Mouse (Mus musculus) forebrain, embryonic 16.5 days (tissue): ENCODE results near the gene Rtn4ip1. TPM values are rescaled to one million over a fixed set of nuclear protein-coding genes. Genes with fewer than 3 reads are reported as not detected.
A peak's percentile ranks its signal among the peaks of the same experiment; 100 is the strongest.

Source experiments
- ATAC-seq: fragments of 200-750 bp; cut with Nextera tagmentation; 2 replicates; pipeline ENCODE4 v1.8.0; 2017; ENCODE audit warnings: mild to moderate bottlenecking, moderate library complexity
- H3K27ac ChIP-seq: fragments of 300-500 bp; sonication (generic); 2 replicates; pipeline ENCODE4 v1.5.1; 2014; ENCODE audit warnings: low read length, control low read depth
- H3K27me3 ChIP-seq: fragments of 300-500 bp; sonication (generic); replicated peaks from 2 replicates; pipeline ENCODE4 v1.6.1; 2014; ENCODE audit warnings: low read length; ENCODE audit not compliant: control insufficient read depth, insufficient read depth
- H3K36me3 ChIP-seq: fragments of 300-500 bp; sonication (generic); 2 replicates; pipeline ENCODE4 v1.6.1; 2014; ENCODE audit not compliant: control insufficient read depth, insufficient read depth
- H3K4me1 ChIP-seq: fragments of 300-500 bp; sonication (generic); replicated peaks from 2 replicates; pipeline ENCODE4 v1.6.1; 2014; ENCODE audit warnings: low read length; ENCODE audit not compliant: control insufficient read depth, insufficient read depth
- H3K4me2 ChIP-seq: fragments of 300-500 bp; sonication (generic); 2 replicates; pipeline ENCODE4 v1.6.1; 2014; ENCODE audit warnings: mild to moderate bottlenecking, low read length, control low read depth
- H3K4me3 ChIP-seq: fragments of 300-500 bp; sonication (generic); replicated peaks from 2 replicates; pipeline ENCODE4 v1.5.1; 2014; ENCODE audit warnings: mild to moderate bottlenecking, low read length, control low read depth
- H3K9ac ChIP-seq: fragments of 300-500 bp; sonication (generic); replicated peaks from 2 replicates; pipeline ENCODE4 v1.6.1; 2014; ENCODE audit warnings: low read depth, low read length, control low read depth
- H3K9me3 ChIP-seq: fragments of 300-500 bp; sonication (generic); 2 replicates; pipeline ENCODE4 v1.6.1; 2016; ENCODE audit warnings: low read length; ENCODE audit not compliant: control insufficient read depth
- WGBS: fragments of 180-500 bp; shearing (Covaris S2); extraction: QIAGEN DNeasy Blood & Tissue Kit; methylation state at CpG from one replicate; pipeline ENCODE4 v1.1.7; 2014; 5-methylcytosine and 5-hydroxymethylcytosine counted together
- polyA plus RNA-seq: library from polyadenylated mRNA; unstranded; fragments of >200 nt; fragmentation: Nextera tagmentation; extraction: Ambion mirVana; gene quantifications from 2 replicates; pipeline ENCODE4 v1.2.1, GENCODE M21; 2015

Gene Rtn4ip1
- polyA plus RNA-seq, 1 experiment from 2014 or later: 19.9 TPM

GRCm38 (mm10) chr10:43896065-43896464 is 5.5 kb upstream of the Rtn4ip1 start:
- peaks cover 8% of the 10 kb centered on the region; the same call in 1 of the 2 replicates for H3K36me3 ChIP-seq
- ATAC-seq: no peak
- 94% methylated on average over 8 of the region's 8 CpGs for WGBS

GRCm38 (mm10) chr10:43898276-43898675 is 3.3 kb upstream of the Rtn4ip1 start:
- Histone ChIP-seq H3K9ac (no peak overlapping the region), H3K27me3 (no peaks in the 10 kb centered on the region), H3K27ac (no peak overlapping the region), H3K36me3 (peaks cover 8% of the 10 kb centered on the region; the same call in 1 of the 2 replicates), H3K4me2 (no peak overlapping the region), H3K4me3 (no peak overlapping the region), H3K9me3 (no peaks in the 10 kb centered on the region), H3K4me1 (peaks cover 12% of the 10 kb centered on the region)
- 96% methylated on average over 7 of the region's 7 CpGs for WGBS
- no peak for ATAC-seq

More at GRCm38 (mm10) chr10:43896065-43896464, 5.5 kb upstream of the Rtn4ip1 start:
- Histone ChIP-seq H3K4me1 (peaks cover 3% of the 10 kb centered on the region; the same call in 1 of the 2 replicates), H3K9ac (no peak overlapping the region), H3K4me2 (no peak overlapping the region), H3K27ac (no peak overlapping the region), H3K9me3 (no peaks in the 10 kb centered on the region), H3K4me3 (no peak overlapping the region), H3K27me3 (no peaks in the 10 kb centered on the region)

- no peaks in the 10 kb centered on the region for H3K36me3 ChIP-seq
- no peaks in the 10 kb centered on the region for H3K9me3 ChIP-seq
- peak overlapping the region; percentile 69 for H3K4me2 ChIP-seq
- peak overlapping the region; percentile 71 for H3K27ac ChIP-seq
- peak overlapping the region; percentile 91 for H3K4me3 ChIP-seq
- no peaks in the 10 kb centered on the region for H3K27me3 ChIP-seq
- H3K9ac ChIP-seq: peak overlapping the region; percentile 81
- peaks cover 12% of the 10 kb centered on the region for H3K4me1 ChIP-seq
- 7% methylated on average over 30 of the region's 30 CpGs for WGBS
- ATAC-seq: peak; percentile 69
Observed at GRCm38 (mm10) chr10:43900883-43901570, 580 bp upstream of the Rtn4ip1 start.

- Histone ChIP-seq H3K27ac (no peak overlapping the region), H3K4me1 (peaks cover 12% of the 10 kb centered on the region), H3K9ac (no peak overlapping the region), H3K4me3 (no peak overlapping the region), H3K36me3 (no peaks in the 10 kb centered on the region), H3K9me3 (no peaks in the 10 kb centered on the region), H3K27me3 (no peaks in the 10 kb centered on the region), H3K4me2 (no peak overlapping the region)
- 100% methylated on average over 1 of the region's 1 CpGs for WGBS
- ATAC-seq: no peak
Observed at GRCm38 (mm10) chr10:43904569-43904968, 3.0 kb downstream of the Rtn4ip1 start.

- Histone ChIP-seq H3K27ac (no peak overlapping the region), H3K4me3 (no peak overlapping the region), H3K9me3 (no peaks in the 10 kb centered on the region), H3K4me1 (no peaks in the 10 kb centered on the region), H3K4me2 (no peak overlapping the region), H3K9ac (no peak overlapping the region), H3K27me3 (no peaks in the 10 kb centered on the region), H3K36me3 (0 out of 2 replicates have a peak, but pooled peaks cover 5% of the 10 kb centered on the region)
- no peak for ATAC-seq
- WGBS: 86% methylated on average over 12 of the region's 12 CpGs
Observed at GRCm38 (mm10) chr10:43910032-43910872, 8.6 kb downstream of the Rtn4ip1 start.

- no peak overlapping the region for H3K27ac ChIP-seq
- H3K4me2 ChIP-seq: no peak overlapping the region
- ATAC-seq: no peak
- H3K4me3 ChIP-seq: no peak overlapping the region
- WGBS: 94% methylated on average over 8 of the region's 8 CpGs
- H3K27me3 ChIP-seq: no peaks in the 10 kb centered on the region
- no peak overlapping the region for H3K9ac ChIP-seq
- no peaks in the 10 kb centered on the region for H3K9me3 ChIP-seq
- H3K36me3 ChIP-seq: 0 out of 2 replicates have a peak, but pooled peaks cover 5% of the 10 kb centered on the region
- H3K4me1 ChIP-seq: no peaks in the 10 kb centered on the region
Observed at GRCm38 (mm10) chr10:43910873-43911142, 9.2 kb downstream of the Rtn4ip1 start.

GRCm38 (mm10) chr10:43912236-43912635 is 10.6 kb downstream of the Rtn4ip1 start:
- 92% methylated on average over 3 of the region's 3 CpGs for WGBS
- Histone ChIP-seq H3K4me2 (no peak overlapping the region), H3K4me1 (no peaks in the 10 kb centered on the region), H3K36me3 (0 out of 2 replicates have a peak, but pooled peaks cover 5% of the 10 kb centered on the region), H3K27me3 (no peaks in the 10 kb centered on the region), H3K4me3 (no peak overlapping the region), H3K9me3 (no peaks in the 10 kb centered on the region), H3K9ac (no peak overlapping the region), H3K27ac (no peak overlapping the region)
- ATAC-seq: no peak

- ATAC-seq: no peak
- Histone ChIP-seq H3K9me3 (no peaks in the 10 kb centered on the region), H3K4me1 (no peaks in the 10 kb centered on the region), H3K4me2 (no peak overlapping the region), H3K36me3 (0 out of 2 replicates have a peak, but pooled peaks cover 2% of the 10 kb centered on the region), H3K4me3 (no peak overlapping the region), H3K27ac (no peak overlapping the region), H3K9ac (no peak overlapping the region), H3K27me3 (no peaks in the 10 kb centered on the region)
- WGBS: 81% methylated on average over 12 of the region's 12 CpGs
Observed at GRCm38 (mm10) chr10:43916181-43916580, 14.6 kb downstream of the Rtn4ip1 start.

- Histone ChIP-seq H3K4me1 (no peaks in the 10 kb centered on the region), H3K9ac (no peak overlapping the region), H3K27me3 (no peaks in the 10 kb centered on the region), H3K9me3 (no peaks in the 10 kb centered on the region), H3K4me3 (no peak overlapping the region), H3K27ac (no peak overlapping the region), H3K4me2 (no peak overlapping the region), H3K36me3 (0 out of 2 replicates have a peak, but pooled peaks cover under 1% of the 10 kb centered on the region)
- WGBS: 95% methylated on average over 2 of the region's 2 CpGs
- no peak for ATAC-seq
Observed at GRCm38 (mm10) chr10:43916737-43917136, 15.1 kb downstream of the Rtn4ip1 start.
